Mouse (Mus musculus) Patski (cell line): ENCODE results near the gene Rln3. TPM values are rescaled to one million over a fixed set of nuclear protein-coding genes. Genes with fewer than 3 reads are reported as not detected.

ENCODE experiments used
- ATAC-seq: fragments of 100-300 bp; one replicate; pipeline ENCODE4 v1.8.0; 2021
- CTCF ChIA-PET: fragments of 350-600 bp; sonication (Branson Sonifier 250); formaldehyde crosslinking; loops from one replicate; lab custom pipeline; 2022; ENCODE audit warnings: inconsistent platforms; lab: Charles Lee
- POLR2A ChIA-PET: fragments of 350-600 bp; sonication (Branson Sonifier 250); formaldehyde crosslinking; loops from one replicate; lab custom pipeline; 2022; ENCODE audit warnings: antibody characterized with exemption, inconsistent platforms; lab: Charles Lee
- DNase-seq: peaks from one replicate; pipeline ENCODE4 v3.0.0-alpha.2; 2011; ENCODE audit warnings: low read depth, low spot score
- H3K27me3 ChIP-seq: fragments of 371-371 bp; one replicate; pipeline ENCODE4 v1.5.1; 2021
- CTCF ChIP-seq: fragments of 100-300 bp; IDR thresholded peaks from one replicate; pipeline ENCODE4 v1.5.1; 2021
- in situ Hi-C: fragments of 300-500 bp; cut with MboI; formaldehyde crosslinking; loops from 3 replicates; pipeline ENCODE4 v1.11.1; 2018; ENCODE audit warnings: low pct_unique_long_range_greater_than_20kb, mixed read lengths
- polyA plus RNA-seq: library from polyadenylated mRNA; unstranded; gene quantifications from one replicate; pipeline ENCODE4 v1.2.3, GENCODE M21; 2021

Gene Rln3
- polyA plus RNA-seq, 1 experiment from 2014 or later = not detected

GRCm38 (mm10) chr8:84024171-84024570 lies 20.6 kb downstream of the Rln3 start:
- CTCF ChIA-PET = interaction anchor here (0.6 to 1.7 kb wide), 5 partner anchors 13 to 141 kb away, joined by 3 to 6 read pairs (median 3); partner anchors contain the start of gene 2210011C24Rik
- POLR2A ChIA-PET = interaction anchor here (0.7 to 0.8 kb wide), 2 partner anchors 25 to 37 kb away, joined by 3 read pairs; no protein-coding TSS in a partner anchor
- H3K27me3 ChIP-seq = no peaks in the 10 kb centered on the region
- no peak for DNase-seq
- in situ Hi-C loops = loop anchor here (25.0 kb wide), 1 partner anchor 638 kb away; the partner anchor contains the start of gene Ier2
- TF ChIP-seq CTCF = no peak
- ATAC-seq = no peak

GRCm38 (mm10) chr8:84023631-84024030 lies 21.2 kb downstream of the Rln3 start:
- DNase-seq = no peak
- POLR2A ChIA-PET = interaction anchor here (0.5 to 0.8 kb wide), 3 partner anchors 16 to 58 kb away, joined by 3 read pairs; no protein-coding TSS in a partner anchor
- no peak for ATAC-seq
- CTCF ChIA-PET = interaction anchor here (1.0 to 1.7 kb wide), 3 partner anchors 13 to 22 kb away, joined by 3 to 6 read pairs (median 6); partner anchors contain the start of gene 2210011C24Rik
- in situ Hi-C loops = loop anchor here (25.0 kb wide), 1 partner anchor 639 kb away; the partner anchor contains the start of gene Ier2
- no peak for TF ChIP-seq CTCF
- no peaks in the 10 kb centered on the region for H3K27me3 ChIP-seq

- DNase-seq (no peak), ATAC-seq (peak; percentile 31)
- CTCF ChIA-PET = interaction anchor here (1.1 kb wide), 1 partner anchor 15 kb away, joined by 6 read pairs; no protein-coding TSS in a partner anchor
- no peaks in the 10 kb centered on the region for H3K27me3 ChIP-seq
- POLR2A ChIA-PET = interaction anchor here (0.5 to 0.8 kb wide), 3 partner anchors 14 to 59 kb away, joined by 3 read pairs; no protein-coding TSS in a partner anchor
- in situ Hi-C loops = loop anchor here (25.0 kb wide), 1 partner anchor 639 kb away; the partner anchor contains the start of gene Ier2
- TF ChIP-seq CTCF = no peak
Observed at GRCm38 (mm10) chr8:84023085-84023484, 21.7 kb downstream of the Rln3 start.

- TF ChIP-seq CTCF = no peak
- in situ Hi-C loops = loop anchor here (25.0 kb wide), 1 partner anchor 641 kb away; the partner anchor contains the start of gene Ier2
- ChIA-PET POLR2A (interaction anchor here (1.2 to 1.6 kb wide), 2 partner anchors 10 to 17 kb away, joined by 3 to 8 read pairs; partner anchors contain the start of gene 2210011C24Rik), CTCF (no interaction called here)
- DNase-seq (no peak), ATAC-seq (peak; percentile 69)
- no peaks in the 10 kb centered on the region for H3K27me3 ChIP-seq
Observed at GRCm38 (mm10) chr8:84021569-84021968, 23.2 kb downstream of the Rln3 start.

- TF ChIP-seq CTCF = no peak
- H3K27me3 ChIP-seq = no peaks in the 10 kb centered on the region
- CTCF ChIA-PET = interaction anchor here (0.7 kb wide), 1 partner anchor 11 kb away, joined by 3 read pairs; no protein-coding TSS in a partner anchor
- POLR2A ChIA-PET = interaction anchor here (1.2 to 1.6 kb wide), 2 partner anchors 10 to 17 kb away, joined by 3 to 8 read pairs; partner anchors contain the start of gene 2210011C24Rik
- ATAC-seq (peak; percentile 68), DNase-seq (no peak)
- in situ Hi-C loops = loop anchor here (25.0 kb wide), 1 partner anchor 641 kb away; the partner anchor contains the start of gene Ier2
Observed at GRCm38 (mm10) chr8:84021096-84021495, 23.7 kb downstream of the Rln3 start, which contains the start of gene Palm3. Palm3 (plus strand) TSS chr8:84021471.

GRCm38 (mm10) chr8:84019738-84020137 lies 25.1 kb downstream of the Rln3 start:
- POLR2A ChIA-PET = interaction anchor here (0.7 kb wide), 1 partner anchor 203 kb away, joined by 4 read pairs; no protein-coding TSS in a partner anchor
- no peak for ATAC-seq

GRCm38 (mm10) chr8:84015833-84016232 lies 29.0 kb downstream of the Rln3 start:
- POLR2A ChIA-PET = no interaction called here
- CTCF ChIA-PET = no interaction called here
- in situ Hi-C loops = loop anchor here (25.0 kb wide), 1 partner anchor 646 kb away; the partner anchor contains the start of gene Ier2
- DNase-seq (no peak), ATAC-seq (no peak)
- no peaks in the 10 kb centered on the region for H3K27me3 ChIP-seq
- no peak for TF ChIP-seq CTCF

More at GRCm38 (mm10) chr8:84019738-84020137, 25.1 kb downstream of the Rln3 start:
- no peaks in the 10 kb centered on the region for H3K27me3 ChIP-seq
- CTCF ChIA-PET = interaction anchor here (1.1 kb wide), 1 partner anchor 9 kb away, joined by 4 read pairs; no protein-coding TSS in a partner anchor
- in situ Hi-C loops = loop anchor here (25.0 kb wide), 1 partner anchor 643 kb away; the partner anchor contains the start of gene Ier2
- no peak for DNase-seq
- no peak for TF ChIP-seq CTCF

- H3K27me3 ChIP-seq = no peaks in the 10 kb centered on the region
- in situ Hi-C loops = loop anchor here (5.0 to 25.0 kb wide), 2 partner anchors 50 to 650 kb away; partner anchors contain the start of gene Ier2
- ChIA-PET POLR2A (interaction anchor here (0.6 to 2.8 kb wide), 2 partner anchors 9 to 151 kb away, joined by 3 to 8 read pairs; partner anchors contain the start of gene Palm3), CTCF (no interaction called here)
- ATAC-seq (no peak), DNase-seq (no peak)
- no peak for TF ChIP-seq CTCF
Observed at GRCm38 (mm10) chr8:84012499-84013165, 32.2 kb downstream of the Rln3 start.

GRCm38 (mm10) chr8:84011705-84012498 lies 32.9 kb downstream of the Rln3 start, which contains the start of gene 2210011C24Rik:
2210011C24Rik (minus strand) TSS chr8:84012171.
- no peaks in the 10 kb centered on the region for H3K27me3 ChIP-seq
- ChIA-PET CTCF (interaction anchor here (1.5 to 2.1 kb wide), 2 partner anchors 12 to 25 kb away, joined by 4 to 6 read pairs; no protein-coding TSS in a partner anchor), POLR2A (interaction anchor here (0.7 to 2.8 kb wide), 4 partner anchors 10 to 38 kb away, joined by 3 to 8 read pairs (median 4); partner anchors contain the start of gene Palm3)
- in situ Hi-C loops = loop anchor here (5.0 to 25.0 kb wide), 2 partner anchors 50 to 650 kb away; partner anchors contain the start of gene Ier2
- DNase-seq (no peak), ATAC-seq (no peak)
- no peak for TF ChIP-seq CTCF
